Mouse (Mus musculus) C2C12 (cell line): ENCODE results near the gene 9530003J23Rik. TPM values are rescaled to one million over a fixed set of nuclear protein-coding genes. Genes with fewer than 3 reads are reported as not detected.
"Not testable (repeated sequence)": the region's sequence is repeated elsewhere in the genome, so short reads cannot be mapped to it uniquely, and the experiment has no call there.

Experiments
- H3K27me3 ChIP-seq: one replicate; pipeline ENCODE4 v1.6.1; 2011; ENCODE audit not compliant: control insufficient read depth, insufficient read depth, insufficient read length
- H3K36me3 ChIP-seq: one replicate; pipeline ENCODE4 v1.6.1; 2011; ENCODE audit not compliant: control insufficient read depth, insufficient read depth
- H3K4me3 ChIP-seq: one replicate; pipeline ENCODE4 v1.5.1; 2011; ENCODE audit warnings: mild to moderate bottlenecking, control low read depth; ENCODE audit not compliant: poor library complexity, insufficient read depth, severe bottlenecking
- H3K79me2 ChIP-seq: one replicate; pipeline ENCODE4 v1.6.1; 2011; ENCODE audit not compliant: control insufficient read depth, insufficient read depth
- H3K79me3 ChIP-seq: one replicate; pipeline ENCODE4 v1.6.1; 2011; ENCODE audit warnings: low read depth, control low read depth
- H3ac ChIP-seq: one replicate; pipeline ENCODE3; 2011; ENCODE audit warnings: low read depth; ENCODE audit not compliant: control insufficient read depth, insufficient read length
- CEBPB ChIP-seq: IDR thresholded peaks from one replicate; pipeline ENCODE4 v1.6.1; 2011; ENCODE audit warnings: low read depth, mild to moderate bottlenecking, control low read depth, moderate library complexity
- CTCF ChIP-seq: IDR thresholded peaks from one replicate; pipeline ENCODE4 v1.5.1; 2011; ENCODE audit not compliant: control insufficient read depth, insufficient read depth, insufficient read length
- FOSL1 ChIP-seq: IDR thresholded peaks from one replicate; pipeline ENCODE4 v1.8.0; 2011; ENCODE audit warnings: mild to moderate bottlenecking, low read length; ENCODE audit not compliant: poor library complexity, insufficient read depth, severe bottlenecking
- MAX ChIP-seq: IDR thresholded peaks from one replicate; pipeline ENCODE4 v1.6.1; 2011; ENCODE audit warnings: mild to moderate bottlenecking, control low read depth
- MYOD1 ChIP-seq: IDR thresholded peaks from one replicate; pipeline ENCODE4 v1.6.1; 2011; ENCODE audit warnings: low read depth; ENCODE audit not compliant: control insufficient read depth, insufficient read length
- MYOG ChIP-seq: IDR thresholded peaks from one replicate; pipeline ENCODE4 v1.6.1; 2011; ENCODE audit not compliant: control insufficient read depth, insufficient read length; ENCODE audit errors: extremely low read depth
- USF1 ChIP-seq: IDR thresholded peaks from one replicate; pipeline ENCODE4 v1.6.1; 2011; ENCODE audit warnings: low read depth, mild to moderate bottlenecking, control low read depth, moderate library complexity
- polyA plus RNA-seq: library from polyadenylated mRNA; unstranded; fragments of >200 nt; fragmentation: generic; extraction: Trizol; gene quantifications from one replicate; pipeline ENCODE4 v1.2.1, GENCODE M21; 2012; ENCODE audit warnings: missing spikeins

Gene 9530003J23Rik
- polyA plus RNA-seq, 1 experiment, result 0.07 TPM

DNA sequence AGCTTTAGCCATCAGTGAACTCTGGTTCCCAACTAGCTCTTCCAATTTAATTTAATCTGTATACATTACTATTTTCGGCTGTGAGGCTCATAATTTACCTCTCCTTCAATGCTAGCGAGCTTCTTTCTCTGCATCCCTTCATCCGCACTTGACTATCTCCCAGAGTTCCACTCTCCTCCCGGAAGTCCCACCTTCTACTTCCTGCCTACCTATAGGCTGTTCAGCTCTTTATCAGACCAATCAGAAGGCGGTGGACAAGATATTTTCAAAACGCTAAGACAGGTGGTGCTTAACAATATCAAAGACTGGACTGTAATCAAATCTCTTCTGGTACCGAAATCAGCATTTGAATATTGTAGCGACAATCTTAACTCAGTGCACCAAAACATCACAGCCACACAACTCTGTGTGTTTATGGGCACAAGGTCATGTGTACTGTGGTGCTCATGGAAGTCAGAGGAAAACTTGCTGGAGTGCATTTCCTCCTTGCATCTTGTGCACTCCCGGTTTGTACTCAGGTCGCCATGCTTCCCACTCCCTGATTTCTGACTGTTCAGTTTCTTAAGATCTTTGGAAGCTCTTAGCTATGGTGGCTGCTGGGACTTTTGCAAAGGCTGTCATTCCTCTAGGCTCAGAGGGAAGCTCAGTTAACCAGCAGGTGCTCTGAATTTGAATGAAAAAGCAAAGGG, 37.3 kb upstream of the 9530003J23Rik start:
- H3K27me3 ChIP-seq, result peaks cover 31% of the 10 kb centered on the region
- no peaks in the 10 kb centered on the region for H3K79me3 ChIP-seq
- TF ChIP-seq MAX, result no peak
- H3K79me2 ChIP-seq, result no peaks in the 10 kb centered on the region
- H3K36me3 ChIP-seq, result no peaks in the 10 kb centered on the region
- H3K4me3 ChIP-seq, result no peak overlapping the region
- H3ac ChIP-seq, result no peak overlapping the region

DNA sequence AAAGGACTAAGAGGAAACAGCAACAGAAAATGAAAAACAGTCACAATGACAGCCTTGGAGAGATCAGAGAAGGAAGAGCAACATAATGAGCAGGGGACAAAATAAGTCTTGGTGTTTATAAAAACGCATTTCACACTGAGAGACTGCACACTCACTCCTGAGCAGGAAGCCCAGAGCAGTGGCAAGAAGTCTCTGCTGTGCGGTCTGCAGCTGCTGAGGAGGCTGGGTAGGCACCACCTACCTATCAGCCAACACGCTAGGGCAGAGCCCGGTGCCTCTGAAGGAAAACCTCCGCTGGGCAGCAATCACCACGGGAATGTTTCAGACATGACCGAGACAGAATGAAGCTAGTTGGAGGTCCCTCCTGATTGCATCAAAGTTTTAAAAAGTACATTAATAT, 36.1 kb upstream of the 9530003J23Rik start:
- not testable (repeated sequence) for H3K79me2 ChIP-seq, H3K79me3 ChIP-seq, H3K4me3 ChIP-seq, H3ac ChIP-seq, H3K36me3 ChIP-seq
- H3K27me3 ChIP-seq, result peaks cover 27% of the 10 kb centered on the region

- Histone ChIP-seq H3ac (no peak overlapping the region), H3K36me3 (no peaks in the 10 kb centered on the region), H3K27me3 (peaks cover 22% of the 10 kb centered on the region), H3K79me2 (no peaks in the 10 kb centered on the region), H3K4me3 (no peak overlapping the region), H3K79me3 (no peaks in the 10 kb centered on the region)
- TF ChIP-seq MYOD1 (no peak), USF1 (no peak), FOSL1 (no peak), CTCF (no peak), MYOG (no peak), MAX (no peak), CEBPB (no peak)
Observed at GRCm38 (mm10) chr10:117272023-117272422, 33.5 kb upstream of the 9530003J23Rik start.

DNA sequence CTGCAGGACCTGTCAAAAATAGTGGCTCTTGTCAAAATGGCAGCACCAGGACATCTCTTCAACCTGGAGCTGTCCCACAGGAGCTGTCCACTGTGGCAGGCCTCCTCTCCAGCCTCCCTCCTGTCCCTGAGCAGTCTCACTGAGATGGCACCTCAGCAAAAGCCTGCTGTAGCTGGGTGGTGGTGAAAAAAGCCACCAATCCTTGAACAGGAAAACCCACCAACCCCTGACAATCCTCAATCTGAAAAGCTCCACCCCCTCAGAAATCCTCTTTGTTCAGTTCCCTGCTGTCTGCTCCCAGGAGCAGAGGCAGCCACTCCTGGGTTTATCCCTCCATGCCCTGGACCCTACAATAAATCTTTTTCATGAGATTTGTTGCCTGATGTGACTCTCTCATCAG, 21.4 kb upstream of the 9530003J23Rik start:
- Histone ChIP-seq H3K79me3 (no peaks in the 10 kb centered on the region), H3ac (no peak overlapping the region), H3K36me3 (no peaks in the 10 kb centered on the region), H3K79me2 (no peaks in the 10 kb centered on the region), H3K4me3 (no peak overlapping the region), H3K27me3 (peaks cover 9% of the 10 kb centered on the region)
- no peak for TF ChIP-seq FOSL1

- H3K4me3 ChIP-seq, result no peak overlapping the region
- peaks cover 45% of the 10 kb centered on the region for H3K27me3 ChIP-seq
- H3ac ChIP-seq, result no peak overlapping the region
- H3K79me3 ChIP-seq, result no peaks in the 10 kb centered on the region
- H3K36me3 ChIP-seq, result no peaks in the 10 kb centered on the region
- no peaks in the 10 kb centered on the region for H3K79me2 ChIP-seq
- TF ChIP-seq FOSL1 (no peak), CTCF (no peak), CEBPB (no peak), MYOG (no peak), MYOD1 (no peak), USF1 (no peak), MAX (no peak)
Observed at GRCm38 (mm10) chr10:117235866-117236265, 2.6 kb downstream of the 9530003J23Rik start.

GRCm38 (mm10) chr10:117234825-117235224, 3.7 kb downstream of the 9530003J23Rik start:
- H3K36me3 ChIP-seq, result no peaks in the 10 kb centered on the region
- no peak overlapping the region for H3K4me3 ChIP-seq
- TF ChIP-seq MYOD1 (no peak), FOSL1 (no peak)
- H3K79me3 ChIP-seq, result no peaks in the 10 kb centered on the region
- H3K79me2 ChIP-seq, result no peaks in the 10 kb centered on the region
- H3ac ChIP-seq, result no peak overlapping the region
- H3K27me3 ChIP-seq, result peaks cover 46% of the 10 kb centered on the region

- Histone ChIP-seq H3K36me3 (no peaks in the 10 kb centered on the region), H3K79me3 (no peaks in the 10 kb centered on the region), H3ac (no peak overlapping the region), H3K79me2 (no peaks in the 10 kb centered on the region), H3K4me3 (no peak overlapping the region), H3K27me3 (peaks cover 24% of the 10 kb centered on the region)
- no peak for TF ChIP-seq MYOD1
- no peak for TF ChIP-seq CTCF
- no peak for TF ChIP-seq USF1
- no peak for TF ChIP-seq MYOG
- no peak for TF ChIP-seq CEBPB
- no peak for TF ChIP-seq MAX
- no peak for TF ChIP-seq FOSL1
Observed at GRCm38 (mm10) chr10:117229826-117230225, 8.7 kb downstream of the 9530003J23Rik start.
